Mouse (Mus musculus): ENCODE measurements around the gene Nsun7. TPM values are rescaled to one million over a fixed set of nuclear protein-coding genes. Genes with fewer than 3 reads are reported as not detected.
"Not testable (repeated sequence)": the region's sequence is repeated elsewhere in the genome, so short reads cannot be mapped to it uniquely, and the experiment has no call there.

The Nsun7 gene
- 2.1 and 2.9 TPM in 2 replicates for total RNA-seq (2017)

GRCm38 (mm10) chr5:66259756-66260448 is at the start of gene Nsun7:
Gene Nsun7 (plus strand): TSS chr5:66259897.
- ATAC-seq (replicated peaks in 1 of 2; ENCODE audit: insufficient read depth in 1 of 2, low FRiP score in 2 of 2, low TSS enrichment in 1 of 2, low read depth in 1 of 2, poor library complexity in 2 of 2, severe bottlenecking in 2 of 2), result peak; percentile 75 to 82

- no peak for ATAC-seq (replicated peaks in 1 of 2; ENCODE audit: insufficient read depth in 1 of 2, low FRiP score in 2 of 2, low TSS enrichment in 1 of 2, low read depth in 1 of 2, poor library complexity in 2 of 2, severe bottlenecking in 2 of 2)
These were observed 45.2 kb upstream of the Nsun7 start for GRCm38 (mm10) chr5:66214395-66214935.

GRCm38 (mm10) chr5:66215569-66216277 is 44.0 kb upstream of the Nsun7 start:
- ATAC-seq (replicated peaks in 1 of 2; ENCODE audit: insufficient read depth in 1 of 2, low FRiP score in 2 of 2, low TSS enrichment in 1 of 2, low read depth in 1 of 2, poor library complexity in 2 of 2, severe bottlenecking in 2 of 2), result no peak

GRCm38 (mm10) chr5:66219692-66220091 is 40.0 kb upstream of the Nsun7 start:
- no peak for ATAC-seq (replicated peaks in 1 of 2; ENCODE audit: insufficient read depth in 1 of 2, low FRiP score in 2 of 2, low TSS enrichment in 1 of 2, low read depth in 1 of 2, poor library complexity in 2 of 2, severe bottlenecking in 2 of 2)

- ATAC-seq (replicated peaks in 1 of 2; ENCODE audit: insufficient read depth in 1 of 2, low FRiP score in 2 of 2, low TSS enrichment in 1 of 2, low read depth in 1 of 2, poor library complexity in 2 of 2, severe bottlenecking in 2 of 2), result no peak
These were observed 39.1 kb upstream of the Nsun7 start for GRCm38 (mm10) chr5:66220620-66221019.

- no peak for ATAC-seq (replicated peaks in 1 of 2; ENCODE audit: insufficient read depth in 1 of 2, low FRiP score in 2 of 2, low TSS enrichment in 1 of 2, low read depth in 1 of 2, poor library complexity in 2 of 2, severe bottlenecking in 2 of 2)
These were observed 36.8 kb upstream of the Nsun7 start for GRCm38 (mm10) chr5:66222916-66223315.

GRCm38 (mm10) chr5:66226526-66226925 is 33.2 kb upstream of the Nsun7 start:
- no peak for ATAC-seq (replicated peaks in 1 of 2; ENCODE audit: insufficient read depth in 1 of 2, low FRiP score in 2 of 2, low TSS enrichment in 1 of 2, low read depth in 1 of 2, poor library complexity in 2 of 2, severe bottlenecking in 2 of 2)

GRCm38 (mm10) chr5:66231660-66232269 is 27.9 kb upstream of the Nsun7 start:
- ATAC-seq (replicated peaks in 1 of 2; ENCODE audit: insufficient read depth in 1 of 2, low FRiP score in 2 of 2, low TSS enrichment in 1 of 2, low read depth in 1 of 2, poor library complexity in 2 of 2, severe bottlenecking in 2 of 2), result no peak

GRCm38 (mm10) chr5:66232456-66232855 is 27.2 kb upstream of the Nsun7 start:
- ATAC-seq (replicated peaks in 1 of 2; ENCODE audit: insufficient read depth in 1 of 2, low FRiP score in 2 of 2, low TSS enrichment in 1 of 2, low read depth in 1 of 2, poor library complexity in 2 of 2, severe bottlenecking in 2 of 2), result no peak

- ATAC-seq (replicated peaks in 1 of 2; ENCODE audit: insufficient read depth in 1 of 2, low FRiP score in 2 of 2, low TSS enrichment in 1 of 2, low read depth in 1 of 2, poor library complexity in 2 of 2, severe bottlenecking in 2 of 2), result no peak
These were observed 17.8 kb upstream of the Nsun7 start for GRCm38 (mm10) chr5:66241894-66242293.

- ATAC-seq (replicated peaks in 1 of 2; ENCODE audit: insufficient read depth in 1 of 2, low FRiP score in 2 of 2, low TSS enrichment in 1 of 2, low read depth in 1 of 2, poor library complexity in 2 of 2, severe bottlenecking in 2 of 2), result no peak
These were observed 16.2 kb upstream of the Nsun7 start for GRCm38 (mm10) chr5:66243467-66243866.

GRCm38 (mm10) chr5:66244043-66244660 is 15.5 kb upstream of the Nsun7 start:
- ATAC-seq (replicated peaks in 1 of 2; ENCODE audit: insufficient read depth in 1 of 2, low FRiP score in 2 of 2, low TSS enrichment in 1 of 2, low read depth in 1 of 2, poor library complexity in 2 of 2, severe bottlenecking in 2 of 2), result no peak

- no peak for ATAC-seq (replicated peaks in 1 of 2; ENCODE audit: insufficient read depth in 1 of 2, low FRiP score in 2 of 2, low TSS enrichment in 1 of 2, low read depth in 1 of 2, poor library complexity in 2 of 2, severe bottlenecking in 2 of 2)
These were observed 13.7 kb upstream of the Nsun7 start for GRCm38 (mm10) chr5:66245958-66246497.

GRCm38 (mm10) chr5:66253219-66253618 is 6.5 kb upstream of the Nsun7 start:
- ATAC-seq (replicated peaks in 1 of 2; ENCODE audit: insufficient read depth in 1 of 2, low FRiP score in 2 of 2, low TSS enrichment in 1 of 2, low read depth in 1 of 2, poor library complexity in 2 of 2, severe bottlenecking in 2 of 2), result no peak

- no peak for ATAC-seq (replicated peaks in 1 of 2; ENCODE audit: insufficient read depth in 1 of 2, low FRiP score in 2 of 2, low TSS enrichment in 1 of 2, low read depth in 1 of 2, poor library complexity in 2 of 2, severe bottlenecking in 2 of 2)
These were observed 4.7 kb upstream of the Nsun7 start for GRCm38 (mm10) chr5:66255044-66255443.

- ATAC-seq (replicated peaks in 1 of 2; ENCODE audit: insufficient read depth in 1 of 2, low FRiP score in 2 of 2, low TSS enrichment in 1 of 2, low read depth in 1 of 2, poor library complexity in 2 of 2, severe bottlenecking in 2 of 2), result no peak
These were observed 697 bp upstream of the Nsun7 start for GRCm38 (mm10) chr5:66259000-66259399.

- not testable (repeated sequence) for ATAC-seq (replicated peaks in 1 of 2; ENCODE audit: insufficient read depth in 1 of 2, low FRiP score in 2 of 2, low TSS enrichment in 1 of 2, low read depth in 1 of 2, poor library complexity in 2 of 2, severe bottlenecking in 2 of 2)
These were observed 304 bp upstream of the Nsun7 start for GRCm38 (mm10) chr5:66259431-66259755.

GRCm38 (mm10) chr5:66262475-66262874 is 2.8 kb downstream of the Nsun7 start:
- ATAC-seq (replicated peaks in 1 of 2; ENCODE audit: insufficient read depth in 1 of 2, low FRiP score in 2 of 2, low TSS enrichment in 1 of 2, low read depth in 1 of 2, poor library complexity in 2 of 2, severe bottlenecking in 2 of 2), result no peak
